Mouse (Mus musculus): ENCODE results near the gene Hoxa7. TPM values are rescaled to one million over a fixed set of nuclear protein-coding genes. Genes with fewer than 3 reads are reported as not detected.

Hoxa7 gene
- total and polyA plus RNA-seq, 2 experiments from 2014 or later: 0.07 TPM; not detected in 1

- H3K4me1 ChIP-seq (ENCODE audit: control insufficient read depth, insufficient read depth): 0 out of 2 replicates have a peak, but pooled peaks cover 3% of the 10 kb centered on the region
- TF ChIP-seq EP300 (IDR thresholded peaks at IDR 0.05; ENCODE audit: low read depth) (no peak), CTCF (IDR thresholded peaks at IDR 0.05; ENCODE audit: low read depth) (no peak)
- peaks cover 100% of the 10 kb centered on the region for H3K27me3 ChIP-seq (ENCODE audit: control insufficient read depth, insufficient read depth, low read length)
- H3K36me3 ChIP-seq (replicated peaks; ENCODE audit: control insufficient read depth, insufficient read depth, low read length): no peaks in the 10 kb centered on the region
- 11% methylated on average over 7 of the region's 7 CpGs for WGBS
- H3K9me3 ChIP-seq (replicated peaks; ENCODE audit: control insufficient read depth, low read length): no peaks in the 10 kb centered on the region
- no peak for DNase-seq (ENCODE audit: low spot score)
- ATAC-seq (ENCODE audit: insufficient read depth, low read depth): no peak
- H3K4me3 ChIP-seq (ENCODE audit: low read depth, low read length): no peak overlapping the region
- no peak overlapping the region for H3K4me2 ChIP-seq (ENCODE audit: low read depth, low read length)
- no peak overlapping the region for H3K27ac ChIP-seq (ENCODE audit: low read depth)
- H3K9ac ChIP-seq (replicated peaks; ENCODE audit: low read depth, low read length): no peak overlapping the region
These were observed 17.3 kb upstream of the Hoxa7 start for GRCm38 (mm10) chr6:52238976-52239375.

GRCm38 (mm10) chr6:52238155-52238545 lies 16.5 kb upstream of the Hoxa7 start:
- TF ChIP-seq EP300 (IDR thresholded peaks at IDR 0.05; ENCODE audit: low read depth) (no peak), CTCF (IDR thresholded peaks at IDR 0.05; ENCODE audit: low read depth) (no peak)
- no peaks in the 10 kb centered on the region for H3K36me3 ChIP-seq (replicated peaks; ENCODE audit: control insufficient read depth, insufficient read depth, low read length)
- H3K9ac ChIP-seq (replicated peaks; ENCODE audit: low read depth, low read length): no peak overlapping the region
- 7% methylated on average over 7 of the region's 7 CpGs for WGBS
- H3K4me2 ChIP-seq (ENCODE audit: low read depth, low read length): no peak overlapping the region
- H3K27ac ChIP-seq (ENCODE audit: low read depth): no peak overlapping the region
- 0 out of 2 replicates have a peak, but pooled peaks cover 3% of the 10 kb centered on the region for H3K4me1 ChIP-seq (ENCODE audit: control insufficient read depth, insufficient read depth)
- no peak overlapping the region for H3K4me3 ChIP-seq (ENCODE audit: low read depth, low read length)
- DNase-seq (ENCODE audit: low spot score) (no peak), ATAC-seq (ENCODE audit: insufficient read depth, low read depth) (no peak)
- no peaks in the 10 kb centered on the region for H3K9me3 ChIP-seq (replicated peaks; ENCODE audit: control insufficient read depth, low read length)
- H3K27me3 ChIP-seq (ENCODE audit: control insufficient read depth, insufficient read depth, low read length): peaks cover 100% of the 10 kb centered on the region

GRCm38 (mm10) chr6:52237346-52238154 lies 15.9 kb upstream of the Hoxa7 start:
- no peaks in the 10 kb centered on the region for H3K36me3 ChIP-seq (replicated peaks; ENCODE audit: control insufficient read depth, insufficient read depth, low read length)
- H3K4me2 ChIP-seq (ENCODE audit: low read depth, low read length): no peak overlapping the region
- H3K27ac ChIP-seq (ENCODE audit: low read depth): no peak overlapping the region
- no peak overlapping the region for H3K9ac ChIP-seq (replicated peaks; ENCODE audit: low read depth, low read length)
- H3K4me3 ChIP-seq (ENCODE audit: low read depth, low read length): no peak overlapping the region
- ATAC-seq (ENCODE audit: insufficient read depth, low read depth): no peak
- H3K4me1 ChIP-seq (ENCODE audit: control insufficient read depth, insufficient read depth): 0 out of 2 replicates have a peak, but pooled peaks cover 3% of the 10 kb centered on the region
- no peak for TF ChIP-seq EP300 (IDR thresholded peaks at IDR 0.05; ENCODE audit: low read depth)
- TF ChIP-seq CTCF (IDR thresholded peaks at IDR 0.05; ENCODE audit: low read depth): no peak
- peaks cover 100% of the 10 kb centered on the region for H3K27me3 ChIP-seq (ENCODE audit: control insufficient read depth, insufficient read depth, low read length)
- 10% methylated on average over 10 of the region's 10 CpGs for WGBS
- no peaks in the 10 kb centered on the region for H3K9me3 ChIP-seq (replicated peaks; ENCODE audit: control insufficient read depth, low read length)
- no peak for DNase-seq (ENCODE audit: low spot score)

- Histone ChIP-seq H3K9me3 (replicated peaks; ENCODE audit: control insufficient read depth, low read length) (no peaks in the 10 kb centered on the region), H3K36me3 (replicated peaks; ENCODE audit: control insufficient read depth, insufficient read depth, low read length) (no peaks in the 10 kb centered on the region), H3K27ac (ENCODE audit: low read depth) (no peak overlapping the region), H3K4me2 (ENCODE audit: low read depth, low read length) (no peak overlapping the region), H3K4me1 (ENCODE audit: control insufficient read depth, insufficient read depth) (0 out of 2 replicates have a peak, but pooled peaks cover 3% of the 10 kb centered on the region), H3K4me3 (ENCODE audit: low read depth, low read length) (no peak overlapping the region), H3K9ac (replicated peaks; ENCODE audit: low read depth, low read length) (no peak overlapping the region), H3K27me3 (ENCODE audit: control insufficient read depth, insufficient read depth, low read length) (peaks cover 100% of the 10 kb centered on the region)
- ATAC-seq (ENCODE audit: insufficient read depth, low read depth): no peak
- DNase-seq (ENCODE audit: low spot score): no peak
- WGBS: 6% methylated on average over 3 of the region's 3 CpGs
- TF ChIP-seq EP300 (IDR thresholded peaks at IDR 0.05; ENCODE audit: low read depth) (no peak), CTCF (IDR thresholded peaks at IDR 0.05; ENCODE audit: low read depth) (no peak)
These were observed 15.2 kb upstream of the Hoxa7 start for GRCm38 (mm10) chr6:52236806-52237205.

- Histone ChIP-seq H3K9ac (replicated peaks; ENCODE audit: low read depth, low read length) (no peak overlapping the region), H3K27me3 (ENCODE audit: control insufficient read depth, insufficient read depth, low read length) (peaks cover 99% of the 10 kb centered on the region), H3K4me3 (ENCODE audit: low read depth, low read length) (no peak overlapping the region), H3K36me3 (replicated peaks; ENCODE audit: control insufficient read depth, insufficient read depth, low read length) (no peaks in the 10 kb centered on the region), H3K27ac (ENCODE audit: low read depth) (no peak overlapping the region), H3K4me1 (ENCODE audit: control insufficient read depth, insufficient read depth) (0 out of 2 replicates have a peak, but pooled peaks cover 3% of the 10 kb centered on the region), H3K9me3 (replicated peaks; ENCODE audit: control insufficient read depth, low read length) (no peaks in the 10 kb centered on the region), H3K4me2 (ENCODE audit: low read depth, low read length) (no peak overlapping the region)
- DNase-seq (ENCODE audit: low spot score): no peak
- ATAC-seq (ENCODE audit: insufficient read depth, low read depth): no peak
- WGBS: 28% methylated on average over 6 of the region's 6 CpGs
- TF ChIP-seq EP300 (IDR thresholded peaks at IDR 0.05; ENCODE audit: low read depth): no peak
- no peak for TF ChIP-seq CTCF (IDR thresholded peaks at IDR 0.05; ENCODE audit: low read depth)
These were observed 14.2 kb upstream of the Hoxa7 start for GRCm38 (mm10) chr6:52235866-52236265.
